Mouse (Mus musculus): ENCODE data around the gene Usf2.
"Not testable (repeated sequence)": the region's sequence is repeated elsewhere in the genome, so short reads cannot be mapped to it uniquely, and the experiment has no call there.

Usf2 gene

DNA sequence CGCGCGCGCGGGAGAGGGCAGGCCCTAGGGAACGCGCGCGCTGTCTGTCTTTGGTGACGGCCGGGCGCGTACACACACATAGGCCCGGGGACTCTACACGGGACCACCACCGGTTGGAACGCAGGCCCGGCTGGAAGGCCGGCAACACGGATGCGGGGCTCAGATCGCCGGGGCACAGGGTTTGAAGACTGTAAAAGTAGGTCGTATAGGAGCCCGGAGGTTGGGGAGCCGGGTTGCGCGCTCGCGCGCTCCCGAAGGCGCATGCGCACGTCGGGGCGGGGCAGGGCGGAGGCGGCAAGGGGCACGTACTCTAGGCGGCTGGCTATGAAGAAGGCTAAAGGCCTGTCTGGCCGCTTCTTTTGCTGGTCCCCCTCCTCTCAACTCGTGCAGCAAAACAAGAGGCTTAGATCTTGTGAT, 772 bp upstream of the Usf2 start:
- DNase-seq: peak; percentile 87 to 93

DNA sequence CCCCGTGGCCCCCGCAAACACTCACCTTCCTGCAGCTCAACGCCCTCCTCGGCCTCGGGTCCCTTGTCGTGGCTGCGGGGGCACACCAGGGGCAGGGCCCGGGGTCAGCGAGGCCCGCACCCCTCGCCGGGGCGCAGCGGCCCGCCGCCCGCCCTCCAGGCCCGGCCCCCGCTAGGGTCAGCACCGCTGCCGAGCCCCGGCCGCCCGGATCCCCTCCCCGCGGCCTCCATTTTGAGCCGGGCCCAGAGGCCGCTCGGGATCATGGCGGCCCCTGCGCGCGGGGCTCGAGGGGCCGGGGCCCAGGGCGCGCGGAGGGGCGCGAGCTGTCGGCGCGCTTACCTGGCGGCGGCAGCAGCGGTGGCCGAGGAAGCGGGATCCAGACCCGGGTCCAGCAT, 249 bp downstream of the Usf2 start:
- DNase-seq: no peak

DNA sequence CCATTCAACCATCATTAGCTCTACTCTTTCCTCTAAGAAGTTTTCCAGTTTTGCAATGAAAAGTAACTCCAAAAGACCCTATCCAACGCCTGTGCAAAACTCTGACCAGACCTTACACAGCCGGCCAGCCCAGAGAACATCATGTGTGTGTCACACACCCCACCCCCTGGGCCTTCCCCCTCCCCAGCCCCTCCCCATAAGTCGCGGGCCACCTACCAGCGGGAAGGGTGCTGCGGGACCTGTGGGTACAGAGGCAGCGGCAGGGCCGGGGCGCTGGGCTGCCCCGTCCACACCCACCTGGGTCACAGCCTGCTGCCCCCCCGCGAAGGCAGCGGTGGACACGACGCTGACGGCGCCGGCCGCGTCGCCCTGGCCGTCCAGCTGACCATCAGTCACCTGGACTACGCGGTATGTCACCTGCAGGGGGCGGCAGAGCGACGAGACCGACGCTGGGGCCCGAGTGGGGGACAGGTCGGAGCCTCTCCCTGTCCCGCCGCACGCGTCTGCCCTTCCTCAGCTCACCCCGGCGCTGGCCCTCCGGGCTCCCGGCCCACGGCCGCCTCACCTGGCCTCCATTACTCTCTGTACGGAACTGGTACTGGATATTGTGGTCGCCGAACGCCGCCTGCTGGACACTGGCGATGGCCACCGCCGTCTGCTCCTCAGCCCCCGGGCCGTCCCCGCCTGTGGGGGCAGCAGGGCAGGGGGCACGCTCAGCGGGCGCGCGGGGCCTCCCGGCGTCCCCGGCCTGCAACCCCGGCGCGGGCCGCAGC, 833 bp downstream of the Usf2 start:
- peak; percentile 77 to 80 for DNase-seq

DNA sequence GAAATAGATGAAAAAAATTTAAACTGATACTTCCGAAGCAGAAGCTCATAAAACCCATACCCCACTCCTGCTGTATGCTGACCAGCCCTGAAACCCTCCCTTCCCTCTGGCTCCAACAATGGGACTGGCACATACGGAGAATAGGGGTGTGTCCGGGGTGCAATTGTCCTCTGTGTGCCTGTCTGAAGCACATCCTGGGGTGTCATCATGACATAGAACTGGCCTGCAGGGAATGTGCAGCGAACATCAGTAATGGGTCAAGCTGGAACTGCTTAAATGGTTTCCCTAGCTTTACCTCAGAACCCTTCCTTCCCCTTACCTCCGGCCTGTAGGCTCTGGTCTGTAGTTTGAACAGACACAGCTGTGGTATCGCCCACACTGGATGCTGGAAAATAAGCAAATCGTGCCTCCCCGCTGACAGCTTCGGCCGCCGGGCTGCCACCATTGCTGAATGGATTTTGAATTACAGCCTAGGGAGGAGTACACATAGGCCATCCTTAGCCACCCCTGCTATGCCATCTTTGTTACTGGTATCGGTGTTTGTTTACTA, 1.6 kb downstream of the Usf2 start:
- no peak for DNase-seq

DNA sequence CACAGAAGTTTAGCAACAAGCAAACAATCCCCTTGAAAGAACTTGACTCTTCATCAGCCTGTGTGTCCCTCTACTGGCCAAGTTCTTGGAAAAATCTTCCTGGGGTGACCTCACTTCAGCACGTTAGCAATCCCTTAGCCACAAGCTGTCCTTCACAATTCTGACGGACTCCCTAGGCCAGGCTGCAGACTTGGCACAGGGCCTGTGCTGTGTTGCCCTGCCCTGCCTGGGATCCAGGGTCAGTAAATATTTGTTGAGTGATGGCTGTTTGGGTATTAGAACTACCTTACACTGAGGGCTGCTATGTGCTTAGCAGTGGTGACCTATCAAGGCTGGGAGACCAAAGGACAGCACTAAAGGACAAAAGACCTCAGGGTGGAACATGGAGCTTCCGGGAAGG, 2.6 kb downstream of the Usf2 start:
- no peak for DNase-seq

DNA sequence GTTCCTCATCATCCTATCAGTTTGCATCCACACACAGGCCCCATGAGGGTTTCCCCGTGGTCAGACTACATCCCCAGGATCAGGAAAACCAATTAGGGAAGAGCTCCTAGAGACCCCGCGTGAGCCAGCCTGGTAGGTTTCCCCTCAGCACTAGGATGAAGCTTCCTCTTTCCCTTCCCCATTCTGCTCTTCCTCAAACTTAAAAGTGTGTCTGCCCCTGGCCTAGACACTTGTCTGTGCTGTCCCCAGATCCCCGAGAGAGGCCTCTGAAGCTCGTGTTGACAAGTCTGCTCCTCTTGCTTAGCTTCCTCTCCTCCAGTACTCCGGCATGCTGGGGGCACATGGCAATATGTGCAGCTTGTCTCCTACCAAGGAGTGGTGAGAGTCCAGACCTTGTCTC, 3.1 kb downstream of the Usf2 start:
- DNase-seq: no peak

DNA sequence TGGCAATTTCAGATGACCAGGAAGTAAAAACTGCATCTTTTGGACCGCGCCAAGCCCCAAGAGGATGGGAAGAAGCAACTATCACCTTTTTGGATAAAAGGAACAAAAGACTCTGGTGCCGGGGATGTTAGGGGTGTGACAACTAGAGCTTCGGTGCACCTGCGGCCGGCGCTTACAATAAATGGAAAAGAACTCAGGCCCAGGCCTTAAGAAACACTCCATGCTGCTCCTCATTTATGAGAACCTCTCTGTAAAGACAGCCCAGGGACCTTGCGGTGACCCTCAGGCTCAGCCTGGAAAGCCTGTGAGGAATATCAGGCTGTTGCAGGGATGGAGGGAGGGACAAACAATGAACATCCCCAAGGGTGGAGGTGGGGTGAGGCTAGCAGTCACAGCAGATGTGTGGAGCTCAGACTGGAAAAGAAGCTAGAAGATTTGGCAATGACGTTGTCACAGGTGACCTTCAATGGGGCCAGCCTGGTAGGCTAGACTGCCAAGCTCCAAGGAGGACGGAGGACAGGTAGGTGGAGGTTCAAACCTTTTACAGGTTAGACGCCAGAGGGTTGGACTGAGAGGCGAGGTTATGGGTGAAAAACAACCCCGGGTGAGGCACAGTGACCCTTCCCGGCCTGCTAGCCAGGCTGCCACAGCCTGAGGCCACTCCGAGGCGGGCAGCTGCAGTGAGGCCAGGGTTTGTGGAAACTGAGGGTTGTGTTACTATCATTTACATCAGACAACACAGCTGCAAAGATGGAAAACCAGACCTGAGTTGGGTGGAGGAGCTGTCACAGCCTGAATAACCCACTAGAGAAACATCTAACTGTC, 4.0 kb downstream of the Usf2 start:
- no peak for DNase-seq

DNA sequence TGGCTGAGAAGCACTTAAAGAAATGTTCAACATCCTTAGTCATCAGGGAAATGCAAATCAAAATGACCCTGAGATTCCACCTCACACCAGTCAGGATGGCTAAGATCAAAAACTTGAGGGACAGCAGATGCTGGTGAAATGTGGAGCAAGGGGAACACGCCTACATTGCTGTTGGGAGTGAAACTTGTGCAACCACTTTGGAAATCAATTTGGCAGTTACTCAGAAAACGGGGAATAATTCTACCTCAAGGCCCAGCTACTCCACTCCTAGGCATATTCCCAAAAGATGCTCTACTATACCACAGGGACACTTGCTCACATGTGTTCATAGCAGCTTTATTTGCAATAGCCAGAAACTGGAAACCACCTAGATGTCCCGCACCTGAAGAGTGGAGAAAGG, 6.7 kb downstream of the Usf2 start:
- not testable (repeated sequence) for DNase-seq

DNA sequence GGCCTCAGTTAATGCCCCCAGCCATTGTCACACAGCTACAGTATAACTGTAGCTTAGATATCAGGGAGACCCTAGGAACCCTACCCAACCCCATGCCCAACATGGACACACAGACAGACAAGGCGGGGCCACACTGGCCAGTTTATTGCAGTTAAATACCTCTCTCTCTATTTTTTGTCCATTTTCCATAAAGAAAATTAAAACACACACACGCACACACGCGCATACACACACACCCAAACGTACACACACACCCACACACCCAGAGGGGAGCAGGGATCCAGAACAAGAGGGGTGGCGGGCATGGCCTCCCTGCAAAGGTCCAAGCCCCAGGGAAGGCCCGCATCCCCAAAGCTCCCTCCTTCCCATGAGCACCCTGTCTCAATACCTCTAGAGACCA, 10.7 kb downstream of the Usf2 start:
- DNase-seq: no peak

DNA sequence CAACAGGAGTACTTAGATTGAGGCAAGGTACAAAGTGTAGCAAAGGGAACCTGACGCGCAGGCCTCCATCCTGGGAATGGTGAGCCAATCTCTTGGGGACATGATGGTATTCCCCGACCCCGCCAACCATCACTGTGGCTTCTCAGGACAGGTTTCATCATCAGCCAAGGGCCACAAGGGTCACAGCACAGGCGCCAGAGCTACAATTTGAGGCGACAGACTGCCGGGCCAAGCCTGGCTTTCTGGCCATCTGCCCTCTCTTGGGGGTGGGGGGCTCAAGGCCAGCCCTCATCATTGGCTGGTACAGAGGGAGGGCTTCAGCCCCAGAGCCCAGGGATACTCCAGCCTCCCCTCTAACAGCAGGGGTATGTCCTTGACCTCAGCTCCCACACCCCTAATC, 11.1 kb downstream of the Usf2 start:
- DNase-seq: not testable (repeated sequence)

DNA sequence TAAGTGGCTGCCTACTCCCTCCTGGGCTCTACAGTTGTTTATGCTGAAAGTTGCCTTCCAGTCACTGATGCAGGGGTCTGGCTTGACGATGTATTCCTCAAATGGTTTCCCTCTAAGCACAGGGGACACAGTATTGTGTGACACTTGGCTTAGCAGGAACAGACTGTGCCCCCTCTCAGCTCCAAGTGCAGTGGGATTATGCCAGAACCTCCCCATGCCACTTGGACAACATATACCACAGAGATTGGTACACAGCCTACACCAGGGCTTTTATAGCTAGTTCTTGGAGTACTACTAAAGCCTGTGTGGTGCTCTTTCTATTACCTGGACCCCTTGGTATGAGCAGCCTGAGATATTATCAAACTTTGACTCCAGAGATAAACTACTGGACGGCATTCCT, 11.9 kb downstream of the Usf2 start:
- not testable (repeated sequence) for DNase-seq

DNA sequence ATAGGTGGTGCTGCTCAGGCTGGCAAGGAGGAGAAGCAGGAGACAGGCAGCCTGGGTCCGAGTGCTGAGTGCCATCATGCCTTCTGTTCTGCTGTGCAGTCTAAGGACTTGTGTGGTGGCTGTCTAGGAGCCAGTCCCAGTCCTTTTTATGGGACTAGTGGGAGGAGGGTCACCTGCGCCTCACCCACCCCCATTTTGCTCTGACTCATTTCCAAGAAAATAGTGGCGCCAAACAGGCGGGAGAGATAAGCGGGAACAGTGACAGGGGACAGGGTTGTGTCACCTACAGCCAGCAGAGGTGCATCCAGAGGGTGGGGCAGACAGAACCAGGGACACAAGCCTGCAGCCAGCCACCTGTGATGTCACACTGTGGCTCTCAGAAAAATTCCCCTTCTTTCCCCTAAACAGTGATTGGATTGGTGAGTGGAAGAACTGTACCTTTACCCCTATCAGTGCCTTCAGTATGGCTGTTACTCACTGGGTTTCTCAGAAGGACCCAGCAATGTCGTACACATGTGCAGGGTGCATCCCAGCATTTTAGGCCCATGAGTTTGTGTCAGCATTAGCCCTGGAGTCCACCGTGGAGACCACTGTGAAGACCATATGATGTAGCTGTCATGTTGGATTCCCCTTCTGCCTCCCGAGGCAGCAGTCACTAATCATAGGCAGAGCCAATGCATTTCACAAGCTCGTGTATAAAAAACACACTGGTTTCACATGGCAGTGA, 12.5 kb downstream of the Usf2 start, which contains the start of gene Hamp:
Gene Hamp (minus strand): TSS at position 124 of the 727 bp plus-strand sequence.
- DNase-seq: no peak

DNA sequence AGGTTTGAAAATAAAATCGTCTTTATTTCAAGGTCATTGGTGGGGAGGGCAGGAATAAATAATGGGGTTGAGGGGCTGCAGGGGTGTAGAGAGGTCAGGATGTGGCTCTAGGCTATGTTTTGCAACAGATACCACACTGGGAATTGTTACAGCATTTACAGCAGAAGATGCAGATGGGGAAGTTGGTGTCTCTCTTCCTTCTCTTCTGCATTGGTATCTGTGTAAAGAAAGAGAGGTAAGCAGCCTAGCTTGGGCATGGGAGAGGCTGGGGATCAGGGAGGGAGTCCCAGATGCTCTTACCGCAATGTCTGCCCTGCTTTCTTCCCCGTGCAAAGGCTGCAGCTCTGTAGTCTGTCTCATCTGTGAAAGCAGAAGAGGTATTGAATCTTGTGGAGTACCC, 14.2 kb downstream of the Usf2 start:
- not testable (repeated sequence) for DNase-seq

DNA sequence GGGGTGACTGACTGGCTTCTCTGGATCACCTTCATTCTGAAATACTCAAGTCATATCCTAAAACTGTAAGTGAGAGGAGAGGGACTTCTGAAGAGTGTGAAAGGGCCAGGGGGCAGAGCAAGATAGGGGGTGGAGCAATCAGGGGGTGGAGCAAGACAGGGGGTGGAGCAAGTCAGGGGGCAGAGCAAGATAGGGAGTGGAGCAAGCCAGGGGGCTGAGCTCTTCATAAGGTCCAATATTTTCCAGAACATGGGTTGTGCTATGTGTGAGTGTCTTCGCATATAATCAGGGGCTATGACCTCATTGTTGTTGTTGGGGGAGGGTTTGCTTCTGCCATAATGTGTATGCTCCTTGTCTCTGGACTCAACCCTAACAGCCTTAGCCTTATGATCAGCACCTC, 16.5 kb downstream of the Usf2 start:
- not testable (repeated sequence) for DNase-seq

DNA sequence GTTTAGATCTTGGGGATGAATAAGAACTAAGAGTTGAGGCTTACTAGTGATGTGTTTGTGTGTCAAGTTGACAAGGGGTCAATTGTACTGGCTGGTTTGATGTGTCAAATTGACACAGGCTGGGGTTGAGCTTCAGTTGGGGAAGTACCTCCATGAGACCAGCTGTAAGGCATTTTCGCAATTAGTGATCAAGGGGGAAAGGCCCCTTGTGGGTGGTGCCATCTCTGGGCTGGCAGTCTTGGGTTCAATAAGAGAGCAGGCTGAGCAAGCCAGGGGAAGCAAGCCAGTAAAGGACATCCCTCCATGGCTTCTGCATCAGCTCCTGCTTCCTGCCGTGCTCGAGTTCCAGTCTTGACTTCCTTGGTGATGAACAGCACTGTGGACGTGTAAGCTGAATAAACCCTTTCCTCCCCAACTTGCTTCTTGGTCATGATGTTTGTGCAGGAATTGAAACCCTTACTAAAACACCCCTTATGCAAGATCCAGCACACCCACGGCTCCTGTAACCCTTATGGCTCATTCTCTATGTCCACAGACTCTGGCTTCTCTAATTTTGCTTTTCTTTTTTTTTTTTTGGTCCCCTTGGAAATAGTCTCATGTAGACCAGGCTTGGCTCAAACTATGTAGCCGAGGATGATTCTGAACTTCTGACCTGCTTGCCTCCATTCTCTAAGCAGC, 21.0 kb downstream of the Usf2 start:
- DNase-seq: not testable (repeated sequence)

DNA sequence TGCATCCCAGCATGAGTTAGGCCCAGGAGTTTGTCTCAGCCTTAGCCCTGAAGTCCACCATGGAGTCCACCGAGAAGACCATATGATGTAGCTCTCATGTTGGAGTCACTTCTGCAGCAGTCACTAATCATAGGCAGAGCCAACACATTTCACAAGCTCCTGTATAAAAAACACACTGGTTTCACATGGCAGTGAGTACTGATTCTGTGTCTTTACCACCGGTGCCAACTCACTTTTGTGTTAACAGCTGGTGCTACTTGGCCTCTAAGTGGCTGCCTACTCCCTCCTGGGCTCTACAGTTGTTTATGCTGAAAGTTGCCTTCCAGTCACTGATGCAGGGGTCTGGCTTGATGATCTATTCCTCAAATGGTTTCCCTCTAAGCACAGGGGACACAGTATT, 32.0 kb downstream of the Usf2 start, which contains the start of gene Hamp2:
Gene Hamp2 (minus strand): TSS at position 101 of the 400 bp plus-strand sequence.
- not testable (repeated sequence) for DNase-seq

DNA sequence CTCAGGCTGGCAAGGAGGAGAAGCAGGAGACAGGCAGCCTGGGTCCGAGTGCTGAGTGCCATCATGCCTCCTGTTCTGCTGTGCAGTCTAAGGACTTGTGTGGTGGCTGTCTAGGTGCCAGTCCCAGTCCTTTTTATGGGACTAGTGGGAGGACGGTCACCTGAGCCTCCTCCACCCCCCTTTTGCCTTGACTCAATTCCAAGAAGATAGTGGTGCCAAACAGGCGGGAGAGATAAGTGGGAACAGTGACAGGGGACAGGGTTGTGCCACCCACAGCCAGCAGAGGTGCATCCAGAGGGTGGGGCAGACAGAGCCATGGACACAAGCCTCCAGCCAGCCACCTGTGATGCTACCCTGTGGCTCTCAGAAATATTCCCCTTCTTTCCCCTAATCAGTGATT, 32.5 kb downstream of the Usf2 start:
- DNase-seq: no peak

DNA sequence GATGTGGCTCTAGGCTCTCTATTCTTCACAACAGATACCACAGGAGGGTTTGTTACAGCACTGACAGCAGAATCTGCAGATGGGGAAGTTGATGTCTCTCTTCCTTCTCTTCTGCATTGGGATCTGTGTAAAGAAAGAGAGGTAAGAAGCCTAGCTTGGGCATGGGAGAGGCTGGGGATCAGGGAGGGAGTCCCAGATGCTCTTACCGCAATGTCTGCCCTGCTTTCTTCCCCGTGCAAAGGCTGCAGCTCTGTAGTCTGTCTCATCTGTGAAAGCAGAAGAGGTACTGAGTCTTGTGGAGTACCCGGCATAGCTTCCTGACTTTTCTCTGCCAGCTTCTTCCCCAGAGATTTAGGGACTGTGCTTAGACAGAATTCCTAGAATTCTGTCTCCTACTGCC, 34.1 kb downstream of the Usf2 start:
- DNase-seq: not testable (repeated sequence)

DNA sequence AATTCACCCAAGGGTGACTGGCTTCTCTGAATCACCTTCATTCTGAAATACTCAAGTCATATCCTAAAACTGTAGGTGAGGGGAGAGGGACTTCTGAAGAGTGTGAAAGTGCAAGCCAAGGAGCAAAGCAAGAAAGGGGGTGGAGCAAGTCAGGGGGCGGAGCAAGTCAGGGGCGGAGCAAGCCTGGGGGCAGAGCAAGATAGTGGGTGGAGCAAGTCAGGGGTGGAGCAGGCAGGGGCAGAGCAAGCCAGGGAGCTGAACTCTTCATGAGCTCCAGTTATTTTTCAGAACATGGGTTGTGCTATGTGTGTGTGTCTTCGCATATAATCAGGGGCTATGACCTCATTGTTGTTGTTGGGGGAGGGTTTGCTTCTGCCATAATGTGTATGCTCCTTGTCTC, 36.4 kb downstream of the Usf2 start:
- no peak for DNase-seq

DNA sequence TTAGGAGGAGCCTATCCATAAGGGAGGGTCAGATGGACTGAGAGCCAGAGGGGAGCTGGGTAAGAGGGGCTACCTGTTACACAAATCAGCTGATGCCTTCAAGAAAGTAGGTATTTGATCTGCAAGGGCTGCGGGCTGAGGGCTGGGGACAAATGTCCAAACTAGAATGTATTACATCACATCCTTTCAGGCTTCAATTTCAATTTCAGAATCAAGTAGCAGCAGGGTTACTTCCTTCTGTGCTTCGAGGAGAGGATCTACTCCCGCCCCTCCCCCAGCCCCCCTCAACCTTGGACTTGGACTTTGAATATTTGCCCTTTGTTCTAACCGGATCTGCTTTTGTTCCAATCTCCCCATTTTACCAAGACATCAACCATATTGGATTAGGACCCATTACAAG, 39.4 kb downstream of the Usf2 start:
- DNase-seq: no peak

DNA sequence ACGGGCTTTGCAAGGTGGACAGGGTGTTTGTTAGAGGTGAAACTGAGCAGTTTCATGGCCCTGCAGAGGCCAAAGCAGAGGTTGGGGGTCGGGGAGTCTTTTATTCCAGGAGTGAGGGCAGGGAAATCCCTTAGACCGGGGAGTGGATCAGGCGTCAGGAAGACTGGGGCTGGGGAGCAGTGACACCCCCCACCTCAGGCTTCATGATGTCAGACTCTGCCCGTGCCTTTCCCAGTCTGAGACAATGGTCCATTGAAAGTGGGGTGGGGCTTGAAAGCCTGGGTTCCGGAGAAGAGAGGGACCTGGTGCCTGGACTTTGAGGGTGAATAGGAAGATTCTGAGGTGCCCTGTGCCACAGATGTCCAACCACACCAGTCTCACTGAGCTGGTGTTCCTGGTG, 39.9 kb downstream of the Usf2 start:
- DNase-seq: no peak

DNA sequence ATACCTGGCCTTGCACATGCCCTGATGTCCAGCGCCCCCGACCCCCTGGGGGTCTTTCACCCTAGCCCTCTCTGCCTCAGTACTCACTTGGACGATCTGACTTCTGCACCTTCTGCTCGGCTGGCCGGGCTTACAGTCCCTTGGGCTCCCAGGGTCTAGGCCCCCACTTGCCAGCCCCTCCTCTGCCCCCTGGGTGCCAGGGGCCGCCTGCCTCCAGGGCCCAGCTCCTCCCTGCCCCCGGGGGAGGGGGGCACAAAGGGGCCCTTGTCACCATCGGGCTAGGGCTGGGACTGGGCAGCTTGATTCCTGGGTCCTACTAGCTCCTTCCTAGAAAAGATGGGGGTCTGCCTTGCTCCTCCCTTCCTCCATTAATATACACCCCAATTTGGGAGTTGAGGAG, 41.9 kb downstream of the Usf2 start, which contains the start of gene Mag:
Gene Mag (minus strand): TSS at position 142 of the 400 bp plus-strand sequence.
- DNase-seq: no peak
